Mouse (Mus musculus) ES-E14 (cell line): ENCODE data around the gene Shisa9.

ENCODE experiments used
- CHD2 ChIP-seq: IDR thresholded peaks from 2 replicates; pipeline ENCODE4 v1.6.1; 2014; ENCODE audit warnings: mild to moderate bottlenecking, low read depth, low read length, inconsistent platforms
- HCFC1 ChIP-seq: IDR thresholded peaks from 2 replicates; pipeline ENCODE4 v1.6.1; 2012; ENCODE audit warnings: low read length, inconsistent platforms, borderline replicate concordance; ENCODE audit not compliant: insufficient read depth
- MAFK ChIP-seq: IDR thresholded peaks from 2 replicates; pipeline ENCODE4 v1.6.1; 2014; ENCODE audit warnings: mild to moderate bottlenecking, low read depth, low read length, inconsistent platforms; ENCODE audit not compliant: insufficient read depth
- ZC3H11A ChIP-seq: IDR thresholded peaks from 2 replicates; pipeline ENCODE4 v1.6.1; 2012; ENCODE audit warnings: low read depth, mild to moderate bottlenecking, inconsistent platforms, low read length, borderline replicate concordance

- no peak for TF ChIP-seq HCFC1
- TF ChIP-seq CHD2 = no peak
- no peak for TF ChIP-seq MAFK
- TF ChIP-seq ZC3H11A = no peak
Observed at GRCm38 (mm10) chr16:12307318-12307965, 323.5 kb downstream of the Shisa9 start.
